Mouse (Mus musculus): Measurements from ENCODE around the gene Pcdh11x.

GRCm38 (mm10) chrX:120466225-120466624 is 176.2 kb downstream of the Pcdh11x start:
- TF ChIP-seq CTCF (IDR thresholded peaks at IDR 0.05; ENCODE audit: borderline replicate concordance, extremely low read depth, insufficient read depth, insufficient read length) (no peak), POLR2A (IDR thresholded peaks at IDR 0.05; ENCODE audit: borderline replicate concordance, extremely low read depth, insufficient read depth, insufficient read length, poor library complexity, severe bottlenecking) (no peak)

Data from brain, embryonic 14.5 days (tissue).